Mouse (Mus musculus) hindlimb bud, embryonic 11.5 days (tissue): Measurements from ENCODE around the gene Spats2l.

ENCODE experiments used
- DNase-seq: peaks from one replicate; pipeline ENCODE4 v3.0.0-alpha.2; 2012; ENCODE audit warnings: low read depth, low spot score; ENCODE audit errors: extremely low spot score

The Spats2l gene

DNA sequence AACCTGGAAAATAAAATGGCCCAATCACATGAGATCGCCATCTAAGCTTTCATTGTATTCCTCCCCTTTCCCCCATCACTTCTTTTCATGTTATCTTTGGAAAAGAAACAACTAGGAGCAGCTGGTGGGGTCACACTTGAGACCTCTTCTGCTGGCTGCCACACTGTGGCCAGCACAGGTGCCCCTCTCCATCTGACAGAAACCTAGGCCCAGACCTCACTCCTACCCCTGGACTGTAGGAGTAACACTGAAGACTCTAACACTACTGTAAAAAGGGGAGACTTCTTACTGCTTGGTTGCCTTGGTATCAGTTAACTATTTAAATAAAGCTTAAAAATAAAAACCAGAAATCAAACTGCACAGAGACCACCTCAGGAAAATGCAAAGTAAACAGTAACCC lies 181.8 kb downstream of the Spats2l start:
- no peak for DNase-seq

GRCm38 (mm10) chr1:57969327-57970271 lies 195.6 kb downstream of the Spats2l start:
- peak; percentile 61 for DNase-seq

DNA sequence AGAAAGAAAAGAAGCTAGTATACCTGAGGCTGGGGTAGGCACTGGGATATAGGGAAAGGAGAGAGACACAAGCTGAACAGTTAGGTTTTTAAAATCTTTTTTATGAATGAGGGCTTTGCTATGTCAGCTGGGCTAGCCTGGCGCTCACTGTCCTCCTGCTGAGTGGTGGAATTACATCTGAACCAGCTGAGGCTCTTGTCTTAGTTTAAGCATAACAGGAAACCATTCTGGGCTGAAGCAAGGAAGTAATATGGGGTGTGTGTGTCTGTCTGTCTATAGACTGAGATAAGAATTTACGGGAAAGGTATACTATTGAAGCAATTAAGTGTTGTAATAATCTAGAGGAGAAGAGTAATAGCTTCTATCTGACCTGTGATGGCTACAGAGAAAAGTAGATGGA lies 197.6 kb downstream of the Spats2l start:
- DNase-seq: no peak

- DNase-seq: no peak
Observed at GRCm38 (mm10) chr1:57976860-57977259, 202.9 kb downstream of the Spats2l start.

DNA sequence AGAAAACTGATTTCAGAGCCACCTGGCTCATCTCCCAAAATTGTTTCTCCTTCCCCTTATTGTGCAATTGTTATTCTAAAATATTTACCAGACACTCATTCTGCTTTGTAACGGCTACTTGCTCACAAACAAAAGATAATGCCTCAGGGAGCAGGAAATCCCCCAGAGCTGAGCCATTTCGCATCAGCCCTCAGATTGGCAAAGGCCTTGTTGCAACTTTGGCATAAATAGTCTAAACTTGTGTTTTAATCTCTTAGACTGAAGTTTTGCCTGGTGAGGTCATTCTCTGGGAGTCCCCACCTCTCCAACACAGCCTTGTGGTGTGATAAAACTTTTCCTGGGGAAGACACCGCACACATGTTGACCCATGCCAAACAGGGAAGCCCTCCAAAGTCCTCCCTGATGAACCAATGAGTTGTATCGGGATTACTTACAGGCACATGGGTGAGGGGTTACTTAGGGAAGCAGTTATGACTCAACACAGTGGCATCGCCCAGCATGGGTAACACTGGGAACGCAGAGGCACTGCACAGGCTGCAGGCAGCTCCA lies 215.2 kb downstream of the Spats2l start:
- DNase-seq: no peak

DNA sequence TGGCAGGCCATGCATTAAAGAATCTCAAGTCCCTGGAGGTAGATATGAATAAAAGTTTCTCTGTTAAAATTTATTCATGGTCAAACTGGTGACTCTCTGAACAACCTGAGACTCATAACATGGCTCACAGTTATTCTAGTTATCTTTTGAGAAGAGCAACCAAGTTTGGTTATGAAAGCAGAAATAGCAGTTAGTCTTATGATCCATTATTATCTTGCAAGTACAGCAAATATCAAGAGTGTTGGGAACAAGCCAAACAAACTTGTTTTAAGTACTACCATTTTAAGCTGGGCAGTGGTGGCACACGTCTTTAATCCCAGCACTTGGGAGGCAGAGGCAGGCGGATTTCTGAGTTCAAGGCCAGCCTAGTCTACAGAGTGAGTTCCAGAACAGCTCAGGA lies 217.3 kb downstream of the Spats2l start:
- DNase-seq: no peak

DNA sequence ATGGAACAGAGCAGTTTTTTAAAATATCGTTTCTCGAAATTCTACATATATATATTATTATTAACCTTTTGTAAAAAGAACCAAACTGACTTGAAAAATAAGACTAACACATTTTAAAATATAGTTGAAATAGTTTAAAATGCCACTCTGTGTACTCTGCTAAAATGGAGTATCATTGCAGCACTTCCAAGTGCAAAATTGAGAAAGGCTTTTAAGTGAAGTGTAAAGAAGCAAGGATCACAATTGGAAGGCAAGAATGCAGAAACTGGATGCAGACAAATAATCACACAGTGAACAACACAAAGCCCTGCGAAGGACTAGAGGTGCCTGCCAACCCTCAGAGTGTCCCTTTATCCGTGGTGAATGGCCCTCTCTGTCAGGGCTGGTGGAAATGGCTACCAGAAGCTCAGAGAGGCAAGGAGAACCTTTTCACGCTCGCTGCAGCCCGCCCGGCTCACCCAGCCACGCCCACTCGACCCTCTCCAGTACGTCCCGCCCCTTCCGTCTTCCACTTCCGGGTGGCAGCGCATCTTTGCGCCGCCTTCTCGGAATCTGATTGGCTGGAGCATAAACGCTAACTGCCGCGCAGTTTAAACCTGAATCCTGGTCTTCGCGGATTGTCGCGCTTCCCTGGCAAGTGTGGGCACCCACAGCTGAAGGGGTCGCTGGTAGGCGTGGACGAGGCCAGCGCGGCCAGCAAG lies 221.6 kb downstream of the Spats2l start, which contains the start of gene Sgo2a:
TSS of gene Sgo2a (plus strand) at position 540 of the 701 bp plus-strand sequence.
- DNase-seq: peak; percentile 87

DNA sequence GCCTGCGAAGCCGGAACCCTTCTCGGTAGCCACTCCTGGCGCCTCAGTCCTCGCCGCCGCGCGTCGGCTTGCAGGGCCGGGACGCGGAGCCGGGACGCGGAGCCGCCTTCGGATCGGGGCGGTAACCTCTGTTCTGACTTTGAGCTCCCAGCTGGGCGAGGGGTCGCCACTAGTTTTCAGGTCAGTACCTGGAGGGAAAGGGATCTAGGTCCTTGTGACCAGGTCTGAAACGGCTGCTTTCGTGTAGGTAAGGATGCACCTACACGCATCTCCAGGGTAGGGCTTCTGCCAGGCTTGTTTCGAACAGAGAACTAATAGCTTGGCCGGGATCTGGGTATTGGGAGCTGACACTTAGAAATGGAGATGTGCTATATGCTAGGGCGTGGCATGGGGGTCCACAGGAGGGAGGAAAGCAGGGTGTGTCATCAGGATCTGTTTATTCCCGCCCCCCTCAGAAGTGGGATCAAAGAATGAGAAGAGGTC lies 222.2 kb downstream of the Spats2l start:
- no peak for DNase-seq
